Mouse (Mus musculus) frontal cortex, postnatal 25 days (tissue): Measurements from ENCODE around the gene Pkig.
"Not testable (repeated sequence)": the region's sequence is repeated elsewhere in the genome, so short reads cannot be mapped to it uniquely, and the experiment has no call there.

ENCODE experiments used
- DNase-seq, 2 experiments: peaks; one replicate each; pipeline ENCODE4 v3.0.0; 2022; ENCODE audit warnings: low spot score in 2 of 2

Gene Pkig

GRCm38 (mm10) chr2:163643576-163643971 is 14.6 kb upstream of the Pkig start:
- DNase-seq, result no peak

GRCm38 (mm10) chr2:163644047-163644446 is 14.1 kb upstream of the Pkig start:
- DNase-seq, result no peak

GRCm38 (mm10) chr2:163644575-163645385 is 13.4 kb upstream of the Pkig start, which contains the start of gene Serinc3:
Serinc3 (minus strand) TSS chr2:163645131.
- DNase-seq, result peak; percentile 95 to 98

- no peak for DNase-seq
Measured at GRCm38 (mm10) chr2:163645700-163646460, 12.3 kb upstream of the Pkig start.

- no peak for DNase-seq
Measured at GRCm38 (mm10) chr2:163646461-163647080, 11.6 kb upstream of the Pkig start.

GRCm38 (mm10) chr2:163655699-163656098 is 2.5 kb upstream of the Pkig start:
- not testable (repeated sequence) for DNase-seq

- no peak for DNase-seq
Measured at GRCm38 (mm10) chr2:163657486-163657885, 700 bp upstream of the Pkig start.

GRCm38 (mm10) chr2:163658941-163659340 is 755 bp downstream of the Pkig start:
- DNase-seq, result no peak

GRCm38 (mm10) chr2:163659431-163659830 is 1.2 kb downstream of the Pkig start:
- no peak for DNase-seq

GRCm38 (mm10) chr2:163660103-163660701 is 2.0 kb downstream of the Pkig start:
- DNase-seq, result no peak

GRCm38 (mm10) chr2:163661371-163661850 is 3.2 kb downstream of the Pkig start:
- DNase-seq, result peak in 1 of 2 experiments; percentile 41

- DNase-seq, result no peak
Measured at GRCm38 (mm10) chr2:163662076-163662475, 3.9 kb downstream of the Pkig start.

GRCm38 (mm10) chr2:163662698-163663221 is 4.6 kb downstream of the Pkig start:
- DNase-seq, result no peak

GRCm38 (mm10) chr2:163663930-163664329 is 5.7 kb downstream of the Pkig start:
- no peak for DNase-seq

- DNase-seq, result no peak
Measured at GRCm38 (mm10) chr2:163667045-163667444, 8.9 kb downstream of the Pkig start.

GRCm38 (mm10) chr2:163670872-163671594 is 12.8 kb downstream of the Pkig start:
- DNase-seq, result no peak

GRCm38 (mm10) chr2:163674397-163674796 is 16.2 kb downstream of the Pkig start:
- DNase-seq, result no peak

- DNase-seq, result no peak
Measured at GRCm38 (mm10) chr2:163675144-163675619, 17.0 kb downstream of the Pkig start.

- DNase-seq, result no peak
Measured at GRCm38 (mm10) chr2:163675662-163676061, 17.5 kb downstream of the Pkig start.

GRCm38 (mm10) chr2:163676321-163676720 is 18.1 kb downstream of the Pkig start:
- no peak for DNase-seq

GRCm38 (mm10) chr2:163676745-163677144 is 18.6 kb downstream of the Pkig start:
- DNase-seq, result no peak
